Mouse (Mus musculus) G1E (cell line): Measurements from ENCODE around the gene Ckap5.

Experiments
- CTCF ChIP-seq: IDR thresholded peaks from 2 replicates; pipeline ENCODE4 v1.5.1; 2012; ENCODE audit warnings: low read depth, low read length, inconsistent platforms, mixed read lengths
- GATA2 ChIP-seq: IDR thresholded peaks from 2 replicates; pipeline ENCODE4 v1.6.1; 2012; ENCODE audit warnings: low read depth, low read length, inconsistent platforms, borderline replicate concordance

DNA sequence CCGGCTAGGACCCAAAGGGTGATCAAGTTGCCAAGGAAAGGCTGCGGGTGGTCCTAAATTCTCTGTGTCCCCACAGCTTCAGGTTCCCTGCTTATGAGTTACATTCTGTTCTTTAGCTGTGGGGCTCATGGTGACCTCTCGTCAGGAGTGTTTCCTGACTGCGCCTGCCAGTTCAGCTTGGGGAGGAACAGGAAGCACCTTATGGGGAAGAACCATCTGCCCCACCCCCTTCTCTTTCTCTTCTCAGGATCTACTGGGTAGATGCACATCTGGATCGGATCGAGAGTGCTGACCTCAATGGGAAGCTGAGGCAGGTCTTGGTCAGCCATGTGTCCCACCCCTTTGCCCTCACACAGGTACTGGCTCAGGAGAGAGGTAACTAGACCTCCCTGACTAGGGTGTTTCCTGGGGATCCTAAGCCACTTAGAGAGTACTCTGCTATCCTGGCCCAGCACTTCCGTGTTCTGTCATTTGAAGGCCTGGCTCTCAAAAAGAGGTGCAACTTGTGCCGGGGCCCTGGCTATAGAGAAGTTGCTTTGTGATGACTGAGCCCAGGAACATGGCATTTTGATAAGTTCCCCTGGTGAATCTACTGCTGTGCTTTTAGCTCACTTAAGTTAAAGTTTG, 28.4 kb upstream of the Ckap5 start:
- no peak for TF ChIP-seq CTCF
- TF ChIP-seq GATA2 = no peak
